Mouse (Mus musculus) neural tube, embryonic 11.5 days (tissue): Measurements from ENCODE around the gene Scamp3. TPM values are rescaled to one million over a fixed set of nuclear protein-coding genes. Genes with fewer than 3 reads are reported as not detected.

Experiments
- ATAC-seq: fragments of 200-750 bp; cut with Nextera tagmentation; 2 replicates; pipeline ENCODE4 v1.8.0; 2017; ENCODE audit warnings: moderate number of reproducible peaks, mild to moderate bottlenecking, moderate TSS enrichment, moderate library complexity; ENCODE audit not compliant: insufficient read depth, low FRiP score, low TSS enrichment
- DNase-seq: peaks from one replicate; pipeline ENCODE4 v3.0.0-alpha.2; 2015; ENCODE audit warnings: low spot score
- H3K27ac ChIP-seq: fragments of 300-500 bp; sonication (generic); 2 replicates; pipeline ENCODE4 v1.5.1; 2014; ENCODE audit warnings: low read depth, mild to moderate bottlenecking, low read length
- H3K27me3 ChIP-seq: fragments of 300-500 bp; sonication (generic); 2 replicates; pipeline ENCODE4 v1.6.1; 2014; ENCODE audit warnings: mild to moderate bottlenecking, low read length, mixed read lengths; ENCODE audit not compliant: control insufficient read depth, insufficient read depth
- H3K36me3 ChIP-seq: fragments of 300-500 bp; sonication (generic); 2 replicates; pipeline ENCODE4 v1.6.1; 2014; ENCODE audit warnings: mild to moderate bottlenecking, low read length, moderate library complexity, mixed read lengths; ENCODE audit not compliant: control insufficient read depth, insufficient read depth
- H3K4me1 ChIP-seq: fragments of 300-500 bp; sonication (generic); 2 replicates; pipeline ENCODE4 v1.6.1; 2014; ENCODE audit warnings: low read length, mixed read lengths; ENCODE audit not compliant: control insufficient read depth, insufficient read depth
- H3K4me2 ChIP-seq: fragments of 300-500 bp; sonication (generic); 2 replicates; pipeline ENCODE4 v1.6.1; 2014; ENCODE audit warnings: low read depth, mild to moderate bottlenecking, moderate library complexity
- H3K4me3 ChIP-seq: fragments of 300-500 bp; sonication (generic); 2 replicates; pipeline ENCODE4 v1.5.1; 2014; ENCODE audit warnings: low read depth, low read length
- H3K9ac ChIP-seq: fragments of 300-500 bp; sonication (generic); 2 replicates; pipeline ENCODE4 v1.6.1; 2014; ENCODE audit warnings: mild to moderate bottlenecking, low read length
- H3K9me3 ChIP-seq: fragments of 300-500 bp; sonication (generic); 2 replicates; pipeline ENCODE4 v1.6.1; 2016; ENCODE audit warnings: low read length; ENCODE audit not compliant: control insufficient read depth
- WGBS: fragments of 180-500 bp; shearing (Covaris S2); extraction: QIAGEN DNeasy Blood & Tissue Kit; methylation state at CpG from one replicate; pipeline ENCODE4 v1.1.7; 2014; 5-methylcytosine and 5-hydroxymethylcytosine counted together
- polyA plus RNA-seq: library from polyadenylated mRNA; unstranded; fragments of >200 nt; fragmentation: Nextera tagmentation; extraction: Ambion mirVana; gene quantifications from 2 replicates; pipeline ENCODE4 v1.2.1, GENCODE M21; 2014

Scamp3 gene
- polyA plus RNA-seq, 1 experiment from 2014 or later: 92.8 TPM

GRCm38 (mm10) chr3:89166945-89167344 is 10.3 kb upstream of the Scamp3 start:
- H3K36me3 ChIP-seq: peaks cover 23% of the 10 kb centered on the region
- no peak overlapping the region for H3K4me3 ChIP-seq
- no peaks in the 10 kb centered on the region for H3K9me3 ChIP-seq
- no peak overlapping the region for H3K27ac ChIP-seq
- H3K4me1 ChIP-seq: peaks cover 7% of the 10 kb centered on the region
- H3K9ac ChIP-seq: no peak overlapping the region
- WGBS: 97% methylated on average over 19 of the region's 19 CpGs
- no peaks in the 10 kb centered on the region for H3K27me3 ChIP-seq
- DNase-seq (no peak), ATAC-seq (no peak)
- no peak overlapping the region for H3K4me2 ChIP-seq

- Histone ChIP-seq H3K27ac (no peak overlapping the region), H3K27me3 (no peaks in the 10 kb centered on the region), H3K9ac (no peak overlapping the region), H3K36me3 (peaks cover 32% of the 10 kb centered on the region), H3K9me3 (no peaks in the 10 kb centered on the region), H3K4me2 (no peak overlapping the region), H3K4me1 (peaks cover 9% of the 10 kb centered on the region), H3K4me3 (no peak overlapping the region)
- 94% methylated on average over 11 of the region's 11 CpGs for WGBS
- no peak for ATAC-seq
- no peak for DNase-seq
Observed at GRCm38 (mm10) chr3:89174844-89175243, 2.4 kb upstream of the Scamp3 start.

GRCm38 (mm10) chr3:89175544-89175943 is 1.7 kb upstream of the Scamp3 start:
- peaks cover 27% of the 10 kb centered on the region for H3K36me3 ChIP-seq
- no peak for DNase-seq
- H3K27me3 ChIP-seq: no peaks in the 10 kb centered on the region
- no peak overlapping the region for H3K27ac ChIP-seq
- no peak overlapping the region for H3K4me2 ChIP-seq
- no peak for ATAC-seq
- peaks cover 9% of the 10 kb centered on the region for H3K4me1 ChIP-seq
- H3K4me3 ChIP-seq: no peak overlapping the region
- H3K9me3 ChIP-seq: no peaks in the 10 kb centered on the region
- H3K9ac ChIP-seq: no peak overlapping the region
- WGBS: 92% methylated on average over 10 of the region's 10 CpGs

GRCm38 (mm10) chr3:89176421-89176820 is 852 bp upstream of the Scamp3 start:
- no peak overlapping the region for H3K9ac ChIP-seq
- peaks cover 26% of the 10 kb centered on the region for H3K36me3 ChIP-seq
- ATAC-seq: peak; percentile 18; the same call in 1 of the 2 replicates
- no peaks in the 10 kb centered on the region for H3K9me3 ChIP-seq
- no peak overlapping the region for H3K4me2 ChIP-seq
- no peaks in the 10 kb centered on the region for H3K27me3 ChIP-seq
- no peak overlapping the region for H3K4me3 ChIP-seq
- DNase-seq: no peak
- H3K4me1 ChIP-seq: peaks cover 9% of the 10 kb centered on the region
- 84% methylated on average over 7 of the region's 7 CpGs for WGBS
- H3K27ac ChIP-seq: no peak overlapping the region

GRCm38 (mm10) chr3:89178107-89178385 is 773 bp downstream of the Scamp3 start:
- Histone ChIP-seq H3K9ac (peak overlapping the region; percentile 71), H3K9me3 (no peaks in the 10 kb centered on the region), H3K27me3 (no peaks in the 10 kb centered on the region), H3K4me3 (peak overlapping the region; percentile 76), H3K27ac (peak overlapping the region; percentile 15; the same call in 1 of the 2 replicates), H3K4me2 (peak overlapping the region; percentile 99), H3K4me1 (peaks cover 9% of the 10 kb centered on the region), H3K36me3 (peaks cover 29% of the 10 kb centered on the region)
- 12% methylated on average over 6 of the region's 6 CpGs for WGBS
- ATAC-seq (no peak), DNase-seq (no peak)

GRCm38 (mm10) chr3:89179056-89179455 is 1.8 kb downstream of the Scamp3 start:
- Histone ChIP-seq H3K27ac (no peak overlapping the region), H3K4me1 (peaks cover 16% of the 10 kb centered on the region), H3K27me3 (no peaks in the 10 kb centered on the region), H3K36me3 (peaks cover 22% of the 10 kb centered on the region), H3K9me3 (no peaks in the 10 kb centered on the region), H3K4me3 (no peak overlapping the region), H3K9ac (no peak overlapping the region), H3K4me2 (no peak overlapping the region)
- ATAC-seq (no peak), DNase-seq (no peak)
- 91% methylated on average over 11 of the region's 11 CpGs for WGBS

GRCm38 (mm10) chr3:89181749-89182500 is 4.7 kb downstream of the Scamp3 start:
- no peaks in the 10 kb centered on the region for H3K9me3 ChIP-seq
- ATAC-seq: no peak
- no peak for DNase-seq
- H3K27me3 ChIP-seq: no peaks in the 10 kb centered on the region
- peaks cover 24% of the 10 kb centered on the region for H3K4me1 ChIP-seq
- WGBS: 92% methylated on average over 27 of the region's 27 CpGs
- peaks cover 12% of the 10 kb centered on the region for H3K36me3 ChIP-seq
- no peak overlapping the region for H3K9ac ChIP-seq
- no peak overlapping the region for H3K4me2 ChIP-seq
- no peak overlapping the region for H3K27ac ChIP-seq
- H3K4me3 ChIP-seq: no peak overlapping the region

- H3K27me3 ChIP-seq: no peaks in the 10 kb centered on the region
- WGBS: 48% methylated on average over 7 of the region's 7 CpGs
- H3K27ac ChIP-seq: no peak overlapping the region
- H3K4me3 ChIP-seq: peak overlapping the region; percentile 59
- peak; percentile 8; the same call in 1 of the 2 replicates for ATAC-seq
- no peak for DNase-seq
- H3K9me3 ChIP-seq: no peaks in the 10 kb centered on the region
- H3K4me2 ChIP-seq: peak overlapping the region; percentile 96
- H3K4me1 ChIP-seq: peaks cover 24% of the 10 kb centered on the region
- H3K9ac ChIP-seq: no peak overlapping the region
- peaks cover 14% of the 10 kb centered on the region for H3K36me3 ChIP-seq
Observed at GRCm38 (mm10) chr3:89182531-89183057, 5.3 kb downstream of the Scamp3 start.
